Mouse (Mus musculus) spleen, postnatal 10 days (tissue): ENCODE results near the gene Spata6.
A peak's percentile ranks its signal among the peaks of the same experiment; 100 is the strongest.

Source experiments
- DNase-seq, 2 experiments: peaks; one replicate each; pipeline ENCODE4 v3.0.0; 2021 to 2022; ENCODE audit warnings: low spot score in 2 of 2

The Spata6 gene

DNA sequence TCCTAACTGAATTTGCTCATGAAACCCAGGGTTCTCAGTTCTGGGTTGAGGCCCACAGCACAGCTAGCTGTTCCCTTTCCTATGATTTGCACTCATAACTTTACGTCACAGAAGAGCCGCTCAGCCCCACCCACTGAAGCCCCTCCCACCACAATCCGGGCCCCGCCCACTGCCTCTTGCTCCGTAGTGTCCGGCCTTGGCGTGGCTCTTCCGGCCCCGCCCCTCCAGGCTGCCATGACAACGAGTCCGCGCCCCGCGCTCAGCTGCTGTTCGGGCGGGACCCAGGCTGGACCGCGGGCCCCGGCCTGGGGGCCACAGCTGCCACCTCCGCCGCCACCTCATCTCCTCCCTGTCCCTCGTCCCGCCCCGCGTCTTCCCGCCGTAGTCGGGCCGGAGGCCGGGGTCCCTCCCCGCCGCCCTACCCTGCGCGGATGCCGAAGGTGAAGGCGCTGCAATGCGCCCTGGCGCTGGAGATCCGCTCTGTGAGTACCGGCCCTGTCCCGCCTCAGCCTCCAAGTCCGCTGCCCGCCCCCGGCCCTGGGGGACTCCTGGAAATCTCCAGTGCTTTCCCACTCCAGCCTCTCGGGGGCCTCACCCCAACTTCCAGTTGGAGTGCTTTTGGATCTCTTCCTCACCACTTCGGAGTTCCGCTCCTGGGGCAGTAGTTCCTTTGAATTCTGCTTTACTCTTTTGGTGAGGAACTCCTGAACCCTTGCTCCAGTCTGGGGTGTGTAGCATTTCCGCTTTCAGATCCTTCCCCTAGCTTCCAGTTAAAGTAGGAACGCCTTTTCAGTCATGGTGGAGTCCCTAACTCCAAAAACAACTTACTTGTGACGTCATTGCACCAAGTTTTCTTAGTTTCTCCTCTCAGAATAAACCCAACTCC lies at the start of gene Spata6:
Gene Spata6, plus strand, starts transcription at position 209 of the 886 bp plus-strand sequence.
- DNase-seq, result peak; percentile 75 to 94

- no peak for DNase-seq
These were observed 49.0 kb upstream of the Spata6 start for GRCm38 (mm10) chr4:111670566-111671421.

DNA sequence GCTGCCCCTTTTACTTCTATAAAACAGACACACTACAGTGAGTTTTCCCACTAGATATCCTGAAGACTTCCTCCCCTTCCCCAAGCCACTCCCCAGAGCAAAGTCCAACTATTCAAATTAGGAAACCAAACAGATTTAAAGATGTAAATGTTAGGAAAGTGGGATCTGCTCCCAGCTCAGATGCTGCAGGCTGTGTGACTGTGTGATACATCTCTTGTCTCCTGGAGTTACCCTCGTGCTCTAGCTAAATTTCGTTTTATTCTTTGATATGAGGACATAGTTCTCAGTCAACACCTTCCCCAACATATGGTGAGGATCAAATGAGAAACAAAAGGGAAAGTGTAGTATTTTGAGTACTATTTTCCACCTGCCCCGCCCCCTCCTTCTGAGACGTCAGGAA lies 48.3 kb upstream of the Spata6 start:
- no peak for DNase-seq

GRCm38 (mm10) chr4:111673904-111674303 lies 45.9 kb upstream of the Spata6 start:
- no peak for DNase-seq

GRCm38 (mm10) chr4:111681926-111682325 lies 37.9 kb upstream of the Spata6 start:
- DNase-seq, result no peak

GRCm38 (mm10) chr4:111682793-111683192 lies 37.0 kb upstream of the Spata6 start:
- DNase-seq, result no peak

GRCm38 (mm10) chr4:111683843-111684242 lies 35.9 kb upstream of the Spata6 start:
- no peak for DNase-seq

GRCm38 (mm10) chr4:111685951-111686350 lies 33.8 kb upstream of the Spata6 start:
- no peak for DNase-seq

DNA sequence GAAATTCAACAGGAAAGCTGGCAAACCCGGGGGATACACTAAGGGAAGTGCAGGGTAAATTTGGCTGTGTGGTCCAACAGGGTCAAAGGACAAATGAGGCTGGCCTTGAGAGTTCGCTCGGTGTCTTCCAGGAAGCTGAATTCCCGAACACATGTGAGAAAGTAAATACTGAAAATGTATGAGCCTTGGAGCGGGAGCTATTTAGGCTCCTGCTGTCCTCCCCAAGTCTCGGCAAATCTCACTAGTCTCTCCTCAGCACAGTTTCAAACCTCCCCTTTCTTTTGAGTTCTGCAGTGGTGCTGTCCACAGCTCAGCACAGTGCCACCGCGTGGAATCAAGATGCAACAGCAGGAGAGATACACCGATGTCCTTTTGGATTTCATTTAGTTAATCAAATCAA lies 32.8 kb upstream of the Spata6 start:
- peak; percentile 6 to 54 for DNase-seq

DNA sequence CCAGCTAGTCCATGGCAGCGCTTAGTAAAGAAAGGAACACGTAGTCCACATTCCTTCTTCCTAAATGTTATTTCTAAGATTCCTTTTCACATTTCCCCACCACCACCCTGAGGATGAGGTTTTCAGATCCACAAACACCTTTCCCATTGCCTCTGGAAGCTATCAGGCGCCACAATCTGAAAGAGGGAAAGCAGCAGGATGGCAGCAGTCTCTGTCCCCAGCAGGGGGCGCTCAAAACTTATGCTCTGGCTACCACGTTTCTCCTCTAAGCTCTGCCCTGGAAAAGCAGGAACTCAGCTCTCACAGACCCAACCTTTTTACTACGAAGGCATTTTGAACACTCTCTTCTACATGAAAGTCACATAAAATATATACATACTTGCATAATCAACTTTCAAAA lies 32.2 kb upstream of the Spata6 start:
- DNase-seq, result peak; percentile 47 to 77

- DNase-seq, result no peak
These were observed 28.7 kb upstream of the Spata6 start for GRCm38 (mm10) chr4:111691057-111691543.

DNA sequence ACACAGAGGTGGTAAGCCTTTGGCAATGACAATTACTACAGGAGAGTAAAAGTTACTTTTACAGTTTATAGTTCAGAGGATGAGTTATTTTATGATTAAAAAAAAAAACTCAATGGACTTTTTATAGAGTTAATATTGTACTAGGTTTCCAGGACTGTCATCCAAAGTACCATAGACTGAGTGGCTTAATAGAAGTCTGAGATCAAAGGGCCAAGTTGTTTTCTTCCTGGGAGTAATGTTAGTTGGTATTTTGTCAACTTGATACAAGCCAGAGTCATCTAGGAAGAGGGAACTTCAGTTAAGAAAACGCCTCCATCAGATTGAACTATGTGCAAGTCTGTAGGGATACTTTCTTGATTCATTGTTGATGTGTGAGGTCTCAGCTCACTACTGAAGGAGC lies 18.4 kb upstream of the Spata6 start:
- DNase-seq, result no peak

DNA sequence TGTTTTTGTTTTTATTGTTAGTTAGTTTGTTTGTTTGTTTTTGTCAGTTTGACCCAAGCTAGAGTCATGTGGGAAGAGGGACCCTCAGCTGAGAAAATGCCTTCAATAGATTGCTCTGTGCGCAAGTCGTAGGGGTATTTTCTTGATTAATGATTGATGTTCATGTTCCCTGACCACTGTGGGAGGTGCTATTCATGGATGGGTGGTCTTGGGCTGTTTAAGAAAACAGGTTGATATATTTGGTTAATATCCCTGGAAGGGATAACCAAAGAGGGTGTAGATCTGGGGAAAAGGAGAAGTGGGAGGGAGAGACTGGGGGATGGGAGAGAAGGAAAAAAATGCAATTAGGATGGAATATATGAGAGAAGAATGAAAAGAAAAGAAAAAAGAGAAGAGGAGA lies 15.7 kb upstream of the Spata6 start:
- DNase-seq, result no peak

- DNase-seq, result no peak
These were observed 14.8 kb upstream of the Spata6 start for GRCm38 (mm10) chr4:111704975-111705374.

GRCm38 (mm10) chr4:111719296-111719695 lies 488 bp upstream of the Spata6 start:
- no peak for DNase-seq

- DNase-seq, result peak in 1 of 2 experiments; percentile 5
These were observed 849 bp downstream of the Spata6 start for GRCm38 (mm10) chr4:111720662-111721003.

- peak in 1 of 2 experiments; percentile 42 for DNase-seq
These were observed 1.5 kb downstream of the Spata6 start for GRCm38 (mm10) chr4:111721121-111721840.

GRCm38 (mm10) chr4:111737551-111737950 lies 17.8 kb downstream of the Spata6 start:
- no peak for DNase-seq

DNA sequence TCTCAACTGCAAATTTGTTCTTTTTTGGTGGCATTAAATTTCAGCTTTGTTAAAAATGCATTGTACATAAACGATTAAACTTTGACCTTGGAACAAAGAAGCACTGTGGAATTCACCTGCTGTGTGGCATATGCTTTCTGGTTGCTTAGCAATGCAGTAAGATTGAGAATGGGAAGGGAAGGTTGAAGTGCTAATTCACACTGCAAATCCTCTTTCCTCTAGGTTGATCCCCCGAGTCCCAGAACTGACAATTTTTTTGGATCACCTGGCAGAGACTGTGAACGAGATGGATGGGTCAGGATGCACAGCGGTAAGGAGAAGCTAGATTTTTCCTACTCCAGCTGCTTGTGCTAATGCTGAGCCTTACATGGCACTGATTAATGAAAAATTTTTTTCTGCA lies 60.7 kb downstream of the Spata6 start:
- DNase-seq, result no peak

DNA sequence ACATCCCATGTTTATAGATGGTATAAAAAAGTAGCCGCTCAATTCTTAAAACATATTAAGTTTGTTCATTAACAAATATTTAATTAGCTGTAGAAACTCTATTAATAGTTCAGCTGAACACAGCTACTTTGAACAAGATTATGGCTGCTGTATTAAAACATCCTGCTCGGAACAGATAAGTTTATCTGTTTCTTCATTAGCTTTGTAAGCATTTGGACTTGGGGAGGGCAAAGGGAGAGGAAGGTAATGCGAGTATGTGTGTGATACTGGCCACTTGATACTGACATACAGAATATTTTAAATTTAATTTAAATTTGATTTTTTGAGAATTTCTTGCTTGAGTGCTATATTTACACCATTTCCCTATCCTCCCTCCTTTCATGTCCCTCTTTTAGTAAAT lies 80.1 kb downstream of the Spata6 start:
- DNase-seq, result no peak

- DNase-seq, result no peak
These were observed 83.4 kb downstream of the Spata6 start for GRCm38 (mm10) chr4:111803164-111803563.

DNA sequence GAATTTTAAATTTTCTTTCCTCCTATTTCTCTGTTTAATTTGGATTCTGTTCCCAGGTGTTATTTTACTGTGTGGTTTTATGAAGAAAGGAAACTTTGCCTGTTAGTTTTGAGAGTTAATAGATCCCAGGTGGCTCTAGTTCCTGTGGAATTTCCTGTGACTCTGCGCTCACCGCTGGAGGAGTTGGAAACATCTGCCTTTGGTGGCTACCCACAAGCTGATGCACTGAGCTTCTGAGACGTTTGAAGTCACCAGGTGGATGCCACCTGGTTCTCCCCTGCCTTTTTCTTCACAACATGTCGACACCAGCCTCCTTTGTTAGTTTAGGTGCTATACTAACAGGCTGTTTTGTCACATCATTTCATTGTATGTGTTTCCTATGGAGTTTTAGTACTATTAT lies 97.7 kb downstream of the Spata6 start:
- DNase-seq, result no peak
